Mouse (Mus musculus): ENCODE data around the gene Cnr2. TPM values are rescaled to one million over a fixed set of nuclear protein-coding genes. Genes with fewer than 3 reads are reported as not detected.

Gene Cnr2
- 15.0 and 18.4 TPM in 2 replicates for polyA plus RNA-seq (2012; rRNA removed; ENCODE audit: low replicate concordance)

GRCm38 (mm10) chr4:135895071-135895571, at the start of gene Cnr2:
Gene Cnr2 (plus strand): TSS chr4:135895394.

GRCm38 (mm10) chr4:135855536-135856222, 39.5 kb upstream of the Cnr2 start, which contains the start of gene Srsf10:
Gene Srsf10 (plus strand): TSS chr4:135855747.

DNA sequence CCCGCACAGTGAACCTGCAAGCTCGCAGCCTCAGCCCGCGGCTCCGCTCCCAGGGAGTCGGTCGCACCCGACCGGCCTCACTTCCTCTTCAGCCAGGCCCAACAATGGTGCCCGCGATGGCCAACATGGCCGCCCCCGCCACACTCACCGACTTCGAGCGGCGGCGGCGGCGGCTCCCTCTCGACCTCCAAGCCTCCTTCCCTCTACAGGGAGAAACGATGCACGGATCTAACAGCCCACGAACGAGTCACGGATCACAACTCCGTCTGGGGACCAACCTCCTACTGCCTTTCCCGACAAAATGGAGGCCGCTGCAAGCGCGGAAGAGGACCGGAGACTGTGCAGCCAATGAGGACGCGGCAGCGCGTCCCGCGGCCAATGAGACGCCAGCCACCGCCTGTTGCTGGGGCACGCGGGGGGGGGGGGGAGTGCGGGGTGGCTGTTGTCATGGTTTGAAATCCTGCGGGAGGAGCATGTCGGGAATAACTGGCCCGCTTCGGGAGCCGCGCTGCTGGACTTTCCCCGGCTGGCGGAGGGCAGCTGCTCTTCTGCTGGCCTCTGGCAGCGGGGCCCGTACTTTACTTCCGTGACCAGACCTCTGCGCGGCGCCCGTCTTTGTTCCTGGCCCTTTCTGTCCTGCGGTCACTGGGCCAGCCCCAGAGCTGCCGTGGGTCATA, 21.5 kb upstream of the Cnr2 start, which contains the start of gene Pnrc2:
Gene Pnrc2 (minus strand): TSS at position 325 of the 677 bp plus-strand sequence.

GRCm38 (mm10) chr4:135920304-135921241, 25.4 kb downstream of the Cnr2 start, which contains the start of gene Fuca1:
Gene Fuca1 (plus strand): TSS chr4:135920735.

GRCm38 (mm10) chr4:135946278-135946658, 51.1 kb downstream of the Cnr2 start, which contains the start of gene Hmgcl:
Gene Hmgcl (plus strand): TSS chr4:135946448.

DNA sequence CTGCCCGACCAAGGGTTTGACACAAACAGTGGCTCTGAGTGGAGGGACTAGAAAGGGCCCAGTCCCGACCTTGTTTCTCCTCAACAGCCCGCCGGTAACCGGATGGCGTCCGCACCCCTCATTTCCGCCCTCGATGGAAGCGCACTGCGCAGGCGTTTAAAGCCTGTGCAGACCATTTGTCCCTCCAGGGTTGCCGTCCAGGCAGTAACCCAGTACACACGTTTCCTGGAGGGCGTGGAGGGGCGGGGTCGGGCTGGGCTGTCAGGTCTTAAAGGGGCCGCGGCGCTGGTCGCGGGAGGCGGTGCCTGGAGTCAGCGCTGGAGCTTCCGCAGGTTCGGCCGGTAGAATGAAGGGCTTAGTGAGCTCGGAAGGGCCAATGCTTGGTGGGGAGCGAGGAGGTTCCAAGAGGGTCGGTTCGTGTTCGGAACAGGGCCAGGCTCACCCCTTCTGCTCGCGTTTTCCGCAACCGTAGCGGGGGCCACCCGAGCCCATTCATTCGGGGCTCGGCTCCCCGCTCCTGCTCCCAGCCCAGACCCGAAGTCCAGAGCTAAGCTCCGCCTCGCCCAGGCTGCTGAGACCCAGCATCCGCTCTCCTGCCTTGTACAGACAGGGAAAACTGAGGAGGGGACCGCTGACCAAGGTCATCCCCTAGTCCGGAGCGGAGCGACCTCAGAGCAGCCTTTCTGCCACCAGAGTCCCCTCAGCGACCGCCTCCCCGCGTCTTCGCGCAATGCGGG, 68.4 kb downstream of the Cnr2 start, which contains the start of gene Gale:
Gene Gale (plus strand): TSS at position 271 of the 737 bp plus-strand sequence.

Other genes starting within 250 kb of the Cnr2 start
- gene Ifnlr1, start 209.1 kb upstream of the Cnr2 start, polyA plus RNA-seq (2012; rRNA removed; ENCODE audit: low replicate concordance), result 3.9 and 6.0 TPM in 2 replicates
- gene Il22ra1, start 167.2 kb upstream of the Cnr2 start, polyA plus RNA-seq (2012; rRNA removed; ENCODE audit: low replicate concordance), result 0.23 and 0.82 TPM in 2 replicates
- 0.29 and 2.8 TPM in 2 replicates for gene Myom3, start 135.7 kb upstream of the Cnr2 start, polyA plus RNA-seq (2012; rRNA removed; ENCODE audit: low replicate concordance)
- 46.7 and 110 TPM in 2 replicates for gene Srsf10, start 39.6 kb upstream of the Cnr2 start, polyA plus RNA-seq (2012; rRNA removed; ENCODE audit: low replicate concordance)
- gene Pnrc2, start 21.5 kb upstream of the Cnr2 start, polyA plus RNA-seq (2012; rRNA removed; ENCODE audit: low replicate concordance), result 12.9 and 19.8 TPM in 2 replicates
- gene Fuca1, start 25.3 kb downstream of the Cnr2 start, polyA plus RNA-seq (2012; rRNA removed; ENCODE audit: low replicate concordance), result 60.6 and 101 TPM in 2 replicates
- gene Hmgcl, start 51.1 kb downstream of the Cnr2 start, polyA plus RNA-seq (2012; rRNA removed; ENCODE audit: low replicate concordance), result 54.9 and 80.4 TPM in 2 replicates
- 61.5 and 82.0 TPM in 2 replicates for gene Gale, start 68.3 kb downstream of the Cnr2 start, polyA plus RNA-seq (2012; rRNA removed; ENCODE audit: low replicate concordance)
- 108 and 220 TPM in 2 replicates for gene Lypla2, start 77.2 kb downstream of the Cnr2 start, polyA plus RNA-seq (2012; rRNA removed; ENCODE audit: low replicate concordance)
- 31.8 and 63.5 TPM in 2 replicates for gene Pithd1, start 91.9 kb downstream of the Cnr2 start, polyA plus RNA-seq (2012; rRNA removed; ENCODE audit: low replicate concordance)
- 8.3 and 21.4 TPM in 2 replicates for gene Eloa, start 126.4 kb downstream of the Cnr2 start, polyA plus RNA-seq (2012; rRNA removed; ENCODE audit: low replicate concordance)
- 201 and 254 TPM in 2 replicates for gene Rpl11, start 158.0 kb downstream of the Cnr2 start, polyA plus RNA-seq (2012; rRNA removed; ENCODE audit: low replicate concordance)
- gene Id3, start 248.1 kb downstream of the Cnr2 start, polyA plus RNA-seq (2012; rRNA removed; ENCODE audit: low replicate concordance), result 283 and 490 TPM in 2 replicates